Mouse (Mus musculus): ENCODE results near the gene Kansl1l. TPM values are rescaled to one million over a fixed set of nuclear protein-coding genes. Genes with fewer than 3 reads are reported as not detected.

Kansl1l gene
- polyA plus RNA-seq, 1 experiment = not detected

- H3K27ac ChIP-seq (ENCODE audit: insufficient read depth, low read depth, low read length) = 0 out of 2 replicates have a peak overlapping the region, but pooled peaks have one; percentile 51
- WGBS = 60% methylated on average over 8 of the region's 8 CpGs
- no peak overlapping the region for H3K4me3 ChIP-seq (ENCODE audit: insufficient read depth, low read depth, low read length)
- H3K4me1 ChIP-seq (ENCODE audit: control insufficient read depth, insufficient read depth, low read length) = no peaks in the 10 kb centered on the region
- no peak for TF ChIP-seq POLR2A (IDR thresholded peaks at IDR 0.05; ENCODE audit: insufficient read depth, low read depth, low read length)
- TF ChIP-seq CTCF (IDR thresholded peaks at IDR 0.05; ENCODE audit: insufficient read depth, low read depth, low read length) = no peak
Measured at GRCm38 (mm10) chr1:66692780-66693392, 124.5 kb downstream of the Kansl1l start.

- 41% methylated on average over 1 of the region's 1 CpGs for WGBS
- H3K4me1 ChIP-seq (ENCODE audit: control insufficient read depth, insufficient read depth, low read length) = no peaks in the 10 kb centered on the region
- H3K4me3 ChIP-seq (ENCODE audit: insufficient read depth, low read depth, low read length) = no peak overlapping the region
- no peak for TF ChIP-seq POLR2A (IDR thresholded peaks at IDR 0.05; ENCODE audit: insufficient read depth, low read depth, low read length)
- TF ChIP-seq CTCF (IDR thresholded peaks at IDR 0.05; ENCODE audit: insufficient read depth, low read depth, low read length) = no peak
- 0 out of 2 replicates have a peak overlapping the region, but pooled peaks have one; percentile 51 for H3K27ac ChIP-seq (ENCODE audit: insufficient read depth, low read depth, low read length)
Measured at GRCm38 (mm10) chr1:66692308-66692707, 125.1 kb downstream of the Kansl1l start.

GRCm38 (mm10) chr1:66691772-66692171 is 125.6 kb downstream of the Kansl1l start:
- 45% methylated on average over 3 of the region's 3 CpGs for WGBS

GRCm38 (mm10) chr1:66682974-66683373 is 134.4 kb downstream of the Kansl1l start:
- WGBS = 94% methylated on average over 5 of the region's 5 CpGs

More at GRCm38 (mm10) chr1:66691772-66692171, 125.6 kb downstream of the Kansl1l start:
- H3K4me3 ChIP-seq (ENCODE audit: insufficient read depth, low read depth, low read length) = no peak overlapping the region
- H3K4me1 ChIP-seq (ENCODE audit: control insufficient read depth, insufficient read depth, low read length) = no peaks in the 10 kb centered on the region
- no peak for TF ChIP-seq POLR2A (IDR thresholded peaks at IDR 0.05; ENCODE audit: insufficient read depth, low read depth, low read length)
- TF ChIP-seq CTCF (IDR thresholded peaks at IDR 0.05; ENCODE audit: insufficient read depth, low read depth, low read length) = no peak
- H3K27ac ChIP-seq (ENCODE audit: insufficient read depth, low read depth, low read length) = no peak overlapping the region

GRCm38 (mm10) chr1:66678662-66679061 is 138.7 kb downstream of the Kansl1l start:
- 8% methylated on average over 2 of the region's 2 CpGs for WGBS
- Histone ChIP-seq H3K4me1 (ENCODE audit: control insufficient read depth, insufficient read depth, low read length) (no peaks in the 10 kb centered on the region), H3K4me3 (ENCODE audit: insufficient read depth, low read depth, low read length) (no peak overlapping the region), H3K27ac (ENCODE audit: insufficient read depth, low read depth, low read length) (no peak overlapping the region)
- TF ChIP-seq POLR2A (IDR thresholded peaks at IDR 0.05; ENCODE audit: insufficient read depth, low read depth, low read length) (no peak), CTCF (IDR thresholded peaks at IDR 0.05; ENCODE audit: insufficient read depth, low read depth, low read length) (no peak)

More at GRCm38 (mm10) chr1:66682974-66683373, 134.4 kb downstream of the Kansl1l start:
- H3K4me1 ChIP-seq (ENCODE audit: control insufficient read depth, insufficient read depth, low read length) = no peaks in the 10 kb centered on the region
- TF ChIP-seq CTCF (IDR thresholded peaks at IDR 0.05; ENCODE audit: insufficient read depth, low read depth, low read length) (no peak), POLR2A (IDR thresholded peaks at IDR 0.05; ENCODE audit: insufficient read depth, low read depth, low read length) (no peak)
- H3K27ac ChIP-seq (ENCODE audit: insufficient read depth, low read depth, low read length) = no peak overlapping the region
- no peak overlapping the region for H3K4me3 ChIP-seq (ENCODE audit: insufficient read depth, low read depth, low read length)

GRCm38 (mm10) chr1:66677928-66678327 is 139.4 kb downstream of the Kansl1l start:
- 64% methylated on average over 14 of the region's 14 CpGs for WGBS
- no peak for TF ChIP-seq POLR2A (IDR thresholded peaks at IDR 0.05; ENCODE audit: insufficient read depth, low read depth, low read length)
- TF ChIP-seq CTCF (IDR thresholded peaks at IDR 0.05; ENCODE audit: insufficient read depth, low read depth, low read length) = no peak
- Histone ChIP-seq H3K4me3 (ENCODE audit: insufficient read depth, low read depth, low read length) (no peak overlapping the region), H3K27ac (ENCODE audit: insufficient read depth, low read depth, low read length) (no peak overlapping the region), H3K4me1 (ENCODE audit: control insufficient read depth, insufficient read depth, low read length) (no peaks in the 10 kb centered on the region)

GRCm38 (mm10) chr1:66672812-66673211 is 144.6 kb downstream of the Kansl1l start:
- TF ChIP-seq POLR2A (IDR thresholded peaks at IDR 0.05; ENCODE audit: insufficient read depth, low read depth, low read length) = no peak
- TF ChIP-seq CTCF (IDR thresholded peaks at IDR 0.05; ENCODE audit: insufficient read depth, low read depth, low read length) = no peak
- Histone ChIP-seq H3K27ac (ENCODE audit: insufficient read depth, low read depth, low read length) (no peak overlapping the region), H3K4me3 (ENCODE audit: insufficient read depth, low read depth, low read length) (no peak overlapping the region), H3K4me1 (ENCODE audit: control insufficient read depth, insufficient read depth, low read length) (no peaks in the 10 kb centered on the region)
- 83% methylated on average over 7 of the region's 7 CpGs for WGBS

- 77% methylated on average over 7 of the region's 7 CpGs for WGBS
- TF ChIP-seq POLR2A (IDR thresholded peaks at IDR 0.05; ENCODE audit: insufficient read depth, low read depth, low read length) (no peak), CTCF (IDR thresholded peaks at IDR 0.05; ENCODE audit: insufficient read depth, low read depth, low read length) (no peak)
- no peak overlapping the region for H3K27ac ChIP-seq (ENCODE audit: insufficient read depth, low read depth, low read length)
- no peaks in the 10 kb centered on the region for H3K4me1 ChIP-seq (ENCODE audit: control insufficient read depth, insufficient read depth, low read length)
- no peak overlapping the region for H3K4me3 ChIP-seq (ENCODE audit: insufficient read depth, low read depth, low read length)
Measured at GRCm38 (mm10) chr1:66671475-66671874, 145.9 kb downstream of the Kansl1l start.

Other genes with a start within 250 kb of the Kansl1l start
- not detected in 2 replicates for gene Rpe, start 116.7 kb downstream of the Kansl1l start, polyA plus RNA-seq (2012; ENCODE audit: insufficient read depth, insufficient read length, low replicate concordance, missing spikeins)
- not detected in 2 replicates for gene Acadl, start 45.7 kb upstream of the Kansl1l start, polyA plus RNA-seq (2012; ENCODE audit: insufficient read depth, insufficient read length, low replicate concordance, missing spikeins)
- not detected in 2 replicates for gene Myl1, start 127.8 kb upstream of the Kansl1l start, polyA plus RNA-seq (2012; ENCODE audit: insufficient read depth, insufficient read length, low replicate concordance, missing spikeins)
- gene Lancl1, start 221.3 kb upstream of the Kansl1l start, polyA plus RNA-seq (2012; ENCODE audit: insufficient read depth, insufficient read length, low replicate concordance, missing spikeins) = not detected in 2 replicates

Measured in olfactory bulb, adult 2 months (tissue).